Mouse (Mus musculus): ENCODE results near the gene Wnt2b.

DNA sequence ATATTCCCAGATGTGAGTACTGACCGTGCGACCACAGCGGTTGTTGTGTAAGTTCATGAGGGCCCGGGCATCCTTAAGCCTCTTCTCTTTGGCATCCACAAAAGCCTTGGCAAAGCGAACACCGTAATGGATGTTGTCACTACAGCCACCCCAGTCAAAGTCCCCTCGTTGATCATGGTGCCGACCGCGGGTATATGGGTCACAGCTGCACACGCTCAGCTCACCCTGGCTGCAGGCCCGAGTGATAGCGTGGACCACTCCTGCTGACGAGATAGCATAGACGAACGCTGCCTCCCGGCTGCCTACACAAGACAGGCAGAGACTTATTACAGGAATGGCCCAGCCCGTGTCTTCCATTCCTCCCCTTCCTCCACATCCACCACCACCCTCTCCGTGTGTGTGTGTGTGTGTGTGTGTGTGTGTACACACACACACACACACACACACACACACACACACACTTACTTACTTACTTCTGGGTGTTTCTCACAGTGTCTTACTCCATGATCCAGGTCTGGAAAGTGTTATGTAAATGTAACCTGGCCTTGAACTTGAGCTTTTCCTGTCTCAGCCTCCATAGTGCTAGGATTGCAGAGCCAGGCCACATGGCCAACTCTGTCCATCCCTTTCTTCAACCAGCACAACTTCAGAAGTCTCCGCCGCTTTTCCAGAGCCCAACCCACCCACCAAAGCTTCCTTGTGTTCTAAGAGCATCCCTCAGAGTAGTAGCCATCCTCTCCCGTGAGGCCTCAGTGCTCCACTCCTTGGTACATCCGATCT, 8.6 kb downstream of the Wnt2b start:
- TF ChIP-seq CTCF (conservative IDR thresholded peaks at IDR 0.05; ENCODE audit: insufficient read depth, insufficient read length, low read depth, low read length), result no peak
- no peak for TF ChIP-seq POLR2A (IDR thresholded peaks at IDR 0.05; ENCODE audit: low read depth, low read length)

Data from kidney, adult 2 months (tissue).